Mouse (Mus musculus) megakaryocyte-erythroid progenitor cell, adult 5-6 weeks (primary cell): ENCODE measurements around the gene Zfp108. TPM values are rescaled to one million over a fixed set of nuclear protein-coding genes. Genes with fewer than 3 reads are reported as not detected.

Source experiments
- ATAC-seq: replicated peaks from 2 replicates; pipeline ENCODE4 v1.8.0; 2016; ENCODE audit warnings: mild to moderate bottlenecking, inconsistent platforms; ENCODE audit not compliant: severe bottlenecking, poor library complexity, low FRiP score, low TSS enrichment
- total RNA-seq, 2 experiments: library from RNA; stranded (forward) in 1 of 2; stranded (reverse) in 1 of 2; fragments of 200-1000, 215-1000 nt in 1 of 2; fragments of >200 nt in 1 of 2; fragmentation: Nextera tagmentation in 1 of 2; gene quantifications; 2 replicates each; pipeline ENCODE4 v1.2.3; 2014 to 2017

The Zfp108 gene
- total RNA-seq, 2 experiments from 2014 or later: 1.8 TPM; not detected in 1

GRCm38 (mm10) chr7:24280031-24280857 is 25.6 kb downstream of the Zfp108 start:
- ATAC-seq: no peak

DNA sequence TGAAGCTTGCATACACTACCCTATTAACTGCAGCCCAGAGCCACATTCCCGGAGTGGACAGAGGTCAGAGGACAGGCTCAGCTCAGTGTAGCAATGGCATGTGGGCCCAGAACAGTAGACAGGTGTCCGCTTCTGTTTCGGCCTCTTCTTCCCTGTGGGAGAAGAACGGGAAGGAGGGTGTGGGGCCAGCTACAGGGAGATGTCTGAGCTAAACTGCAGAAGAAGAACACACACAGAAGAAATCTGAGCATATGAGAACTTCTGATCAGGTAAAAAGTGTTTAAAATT is 26.2 kb downstream of the Zfp108 start:
- no peak for ATAC-seq

GRCm38 (mm10) chr7:24286090-24286489 is 31.5 kb downstream of the Zfp108 start:
- ATAC-seq: 0 out of 2 replicates have a peak, but pooled peaks have one; percentile 37

- ATAC-seq: no peak
These were observed 32.3 kb downstream of the Zfp108 start for GRCm38 (mm10) chr7:24286916-24287315.

DNA sequence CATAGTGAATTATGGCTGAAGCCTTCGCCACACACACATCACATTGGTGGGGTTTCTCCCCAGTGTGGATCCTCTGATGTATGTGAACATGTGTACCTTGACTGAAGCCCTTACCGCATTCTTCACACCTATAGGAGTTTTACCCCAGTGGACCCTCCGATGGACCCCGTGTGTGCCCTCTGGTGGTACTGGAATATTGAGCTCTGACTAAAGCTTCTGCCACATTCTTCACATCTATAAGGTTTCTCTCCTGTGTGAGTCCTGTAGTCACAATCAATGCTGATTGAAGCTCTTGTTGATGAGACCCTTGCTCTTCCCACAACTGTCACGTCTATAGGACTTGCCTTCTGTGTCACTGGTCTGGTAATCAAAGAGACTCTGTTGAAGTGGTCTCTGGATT is 33.1 kb downstream of the Zfp108 start:
- no peak for ATAC-seq

- ATAC-seq: no peak
These were observed 33.9 kb downstream of the Zfp108 start for GRCm38 (mm10) chr7:24288512-24288911.

DNA sequence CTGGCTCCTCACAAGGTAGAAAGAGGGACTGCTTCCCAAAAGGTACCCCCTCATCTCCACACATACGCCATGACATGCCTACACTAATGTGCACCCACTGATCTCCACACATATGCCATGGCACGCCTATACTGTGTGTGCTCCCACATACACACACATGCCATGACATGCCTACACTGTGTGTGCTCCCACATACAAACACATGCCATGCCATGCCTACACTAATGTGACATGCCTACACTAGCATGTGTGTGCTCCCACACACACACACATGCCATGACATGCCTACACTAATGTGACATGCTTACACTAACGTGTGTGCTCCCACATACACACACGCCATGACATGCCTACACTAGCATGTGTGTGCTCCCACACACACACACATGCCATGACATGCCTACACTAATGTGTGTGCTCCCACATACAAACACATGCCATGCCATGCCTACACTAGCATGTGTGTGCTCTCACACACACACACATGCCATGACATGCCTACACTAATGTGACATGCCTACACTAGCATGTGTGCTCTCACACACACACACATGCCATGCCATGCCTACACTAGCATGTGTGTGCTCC is 35.6 kb downstream of the Zfp108 start:
- no peak for ATAC-seq

GRCm38 (mm10) chr7:24291387-24292090 is 36.9 kb downstream of the Zfp108 start:
- no peak for ATAC-seq

GRCm38 (mm10) chr7:24293061-24293851 is 38.7 kb downstream of the Zfp108 start:
- ATAC-seq: no peak

- ATAC-seq: no peak
These were observed 40.2 kb downstream of the Zfp108 start for GRCm38 (mm10) chr7:24294763-24295162.

- no peak for ATAC-seq
These were observed 40.8 kb downstream of the Zfp108 start for GRCm38 (mm10) chr7:24295376-24295775.

GRCm38 (mm10) chr7:24296386-24296785 is 41.8 kb downstream of the Zfp108 start:
- no peak for ATAC-seq

GRCm38 (mm10) chr7:24297361-24298095 is 42.9 kb downstream of the Zfp108 start:
- no peak for ATAC-seq

GRCm38 (mm10) chr7:24298635-24298972 is 44.0 kb downstream of the Zfp108 start:
- no peak for ATAC-seq

DNA sequence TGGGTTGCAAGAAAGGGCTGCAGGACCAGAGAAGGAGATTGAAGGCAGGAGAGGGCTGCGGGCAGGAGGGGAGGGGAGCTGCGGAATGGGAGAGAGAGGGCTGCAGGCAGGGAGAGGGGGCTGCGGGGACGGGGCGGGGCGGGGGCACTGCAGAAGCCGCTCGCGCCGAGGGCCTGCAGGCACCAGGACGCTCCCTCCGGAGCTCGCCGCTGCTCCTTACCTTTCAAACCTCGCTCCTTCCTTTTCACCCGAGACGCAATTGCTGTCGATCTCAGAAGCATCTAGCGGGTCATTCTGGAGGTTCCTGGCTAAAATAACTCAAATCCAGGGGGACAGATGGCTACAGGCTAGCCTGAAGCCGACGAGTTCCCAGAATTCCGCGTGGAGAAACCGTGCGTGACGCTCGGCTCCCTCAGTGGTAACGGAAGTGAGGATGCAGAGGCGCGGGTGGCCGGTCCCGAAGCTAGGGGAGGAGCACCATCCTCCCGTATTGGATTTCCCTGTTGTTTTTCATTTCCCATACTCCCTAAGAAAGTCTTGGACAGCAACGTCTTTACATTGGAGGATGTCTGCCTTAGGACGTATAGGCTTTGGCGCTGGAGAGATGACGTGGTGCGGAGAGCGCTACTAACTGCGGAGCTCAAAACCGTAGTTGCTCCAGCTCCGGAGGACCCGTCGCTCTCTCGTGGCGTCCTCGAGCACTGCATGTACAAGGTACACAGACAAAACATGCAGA is 44.5 kb downstream of the Zfp108 start:
- peak; percentile 95 for ATAC-seq

- ATAC-seq: no peak
These were observed 45.4 kb downstream of the Zfp108 start for GRCm38 (mm10) chr7:24299823-24300481.

GRCm38 (mm10) chr7:24300771-24301282 is 46.2 kb downstream of the Zfp108 start, which contains the start of gene Zfp61:
TSS of gene Zfp61 (minus strand) at chr7:24301232.
- ATAC-seq: peak; percentile 76
